Mouse (Mus musculus): ENCODE measurements at regions not wholly inside any gene's neighbourhood (a gene's known extent, or its start where the extent isn't known, plus 50 kb on each side); places are given as distances from the start of the nearest gene placed in this dataset.

GRCm38 (mm10) chr15:52564078-52564477 lies 1320.6 kb upstream of the Gm7489 start:
- H3K27ac ChIP-seq (ENCODE audit: low read depth, low read length), result no peak overlapping the region
- H3K27me3 ChIP-seq (replicated peaks; ENCODE audit: control insufficient read depth, insufficient read depth, low read length), result no peaks in the 10 kb centered on the region
- WGBS, result 83% methylated on average over 1 of the region's 1 CpGs
- no peak for TF ChIP-seq CTCF (IDR thresholded peaks at IDR 0.05; ENCODE audit: low read depth)
- no peaks in the 10 kb centered on the region for H3K4me1 ChIP-seq (replicated peaks; ENCODE audit: control insufficient read depth, insufficient read depth, low read length)
- no peak overlapping the region for H3K4me3 ChIP-seq (ENCODE audit: low read depth, low read length)
- H3K36me3 ChIP-seq (ENCODE audit: control insufficient read depth, insufficient read depth), result no peaks in the 10 kb centered on the region
- no peak overlapping the region for H3K9ac ChIP-seq (ENCODE audit: low read depth, low read length)
- no peak for ATAC-seq
- H3K4me2 ChIP-seq (replicated peaks; ENCODE audit: low read depth), result no peak overlapping the region
- H3K9me3 ChIP-seq (ENCODE audit: control insufficient read depth), result no peaks in the 10 kb centered on the region

- Histone ChIP-seq H3K36me3 (ENCODE audit: control insufficient read depth, insufficient read depth) (no peaks in the 10 kb centered on the region), H3K4me1 (replicated peaks; ENCODE audit: control insufficient read depth, insufficient read depth, low read length) (no peaks in the 10 kb centered on the region), H3K4me2 (replicated peaks; ENCODE audit: low read depth) (no peak overlapping the region), H3K9me3 (ENCODE audit: control insufficient read depth) (no peaks in the 10 kb centered on the region), H3K9ac (ENCODE audit: low read depth, low read length) (no peak overlapping the region), H3K4me3 (ENCODE audit: low read depth, low read length) (no peak overlapping the region), H3K27me3 (replicated peaks; ENCODE audit: control insufficient read depth, insufficient read depth, low read length) (no peaks in the 10 kb centered on the region), H3K27ac (ENCODE audit: low read depth, low read length) (no peak overlapping the region)
- 81% methylated on average over 5 of the region's 5 CpGs for WGBS
- no peak for TF ChIP-seq CTCF (IDR thresholded peaks at IDR 0.05; ENCODE audit: low read depth)
- no peak for ATAC-seq
These were observed 1319.3 kb upstream of the Gm7489 start for GRCm38 (mm10) chr15:52565449-52565851.

- H3K4me1 ChIP-seq (replicated peaks; ENCODE audit: control insufficient read depth, insufficient read depth, low read length), result no peaks in the 10 kb centered on the region
- H3K4me3 ChIP-seq (ENCODE audit: low read depth, low read length), result no peak overlapping the region
- no peak overlapping the region for H3K9ac ChIP-seq (ENCODE audit: low read depth, low read length)
- no peak for TF ChIP-seq CTCF (IDR thresholded peaks at IDR 0.05; ENCODE audit: low read depth)
- no peaks in the 10 kb centered on the region for H3K9me3 ChIP-seq (ENCODE audit: control insufficient read depth)
- H3K36me3 ChIP-seq (ENCODE audit: control insufficient read depth, insufficient read depth), result no peaks in the 10 kb centered on the region
- ATAC-seq, result no peak
- H3K4me2 ChIP-seq (replicated peaks; ENCODE audit: low read depth), result no peak overlapping the region
- no peak overlapping the region for H3K27ac ChIP-seq (ENCODE audit: low read depth, low read length)
- H3K27me3 ChIP-seq (replicated peaks; ENCODE audit: control insufficient read depth, insufficient read depth, low read length), result no peaks in the 10 kb centered on the region
- WGBS, result 98% methylated on average over 1 of the region's 1 CpGs
These were observed 1314.5 kb upstream of the Gm7489 start for GRCm38 (mm10) chr15:52570256-52570655.

GRCm38 (mm10) chr15:52577614-52578013 lies 1307.1 kb upstream of the Gm7489 start:
- WGBS, result 94% methylated on average over 2 of the region's 2 CpGs
- Histone ChIP-seq H3K9me3 (ENCODE audit: control insufficient read depth) (no peaks in the 10 kb centered on the region), H3K27ac (ENCODE audit: low read depth, low read length) (no peak overlapping the region), H3K4me1 (replicated peaks; ENCODE audit: control insufficient read depth, insufficient read depth, low read length) (no peaks in the 10 kb centered on the region), H3K4me3 (ENCODE audit: low read depth, low read length) (no peak overlapping the region), H3K9ac (ENCODE audit: low read depth, low read length) (no peak overlapping the region), H3K27me3 (replicated peaks; ENCODE audit: control insufficient read depth, insufficient read depth, low read length) (no peaks in the 10 kb centered on the region), H3K36me3 (ENCODE audit: control insufficient read depth, insufficient read depth) (no peaks in the 10 kb centered on the region), H3K4me2 (replicated peaks; ENCODE audit: low read depth) (no peak overlapping the region)
- no peak for ATAC-seq
- TF ChIP-seq CTCF (IDR thresholded peaks at IDR 0.05; ENCODE audit: low read depth), result no peak

GRCm38 (mm10) chr15:52589391-52589790 lies 1295.3 kb upstream of the Gm7489 start:
- no peaks in the 10 kb centered on the region for H3K27me3 ChIP-seq (replicated peaks; ENCODE audit: control insufficient read depth, insufficient read depth, low read length)
- H3K9ac ChIP-seq (ENCODE audit: low read depth, low read length), result no peak overlapping the region
- no peak for TF ChIP-seq CTCF (IDR thresholded peaks at IDR 0.05; ENCODE audit: low read depth)
- H3K9me3 ChIP-seq (ENCODE audit: control insufficient read depth), result no peaks in the 10 kb centered on the region
- 34% methylated on average over 4 of the region's 4 CpGs for WGBS
- no peak overlapping the region for H3K27ac ChIP-seq (ENCODE audit: low read depth, low read length)
- ATAC-seq, result no peak
- H3K4me1 ChIP-seq (replicated peaks; ENCODE audit: control insufficient read depth, insufficient read depth, low read length), result no peaks in the 10 kb centered on the region
- H3K36me3 ChIP-seq (ENCODE audit: control insufficient read depth, insufficient read depth), result no peaks in the 10 kb centered on the region
- no peak overlapping the region for H3K4me2 ChIP-seq (replicated peaks; ENCODE audit: low read depth)
- no peak overlapping the region for H3K4me3 ChIP-seq (ENCODE audit: low read depth, low read length)

GRCm38 (mm10) chr15:52599511-52599910 lies 1285.2 kb upstream of the Gm7489 start:
- H3K4me3 ChIP-seq (ENCODE audit: low read depth, low read length), result no peak overlapping the region
- no peak overlapping the region for H3K4me2 ChIP-seq (replicated peaks; ENCODE audit: low read depth)
- no peak overlapping the region for H3K9ac ChIP-seq (ENCODE audit: low read depth, low read length)
- TF ChIP-seq CTCF (IDR thresholded peaks at IDR 0.05; ENCODE audit: low read depth), result no peak
- no peak overlapping the region for H3K27ac ChIP-seq (ENCODE audit: low read depth, low read length)
- H3K4me1 ChIP-seq (replicated peaks; ENCODE audit: control insufficient read depth, insufficient read depth, low read length), result no peaks in the 10 kb centered on the region
- H3K9me3 ChIP-seq (ENCODE audit: control insufficient read depth), result no peaks in the 10 kb centered on the region
- no peak for ATAC-seq
- no peaks in the 10 kb centered on the region for H3K36me3 ChIP-seq (ENCODE audit: control insufficient read depth, insufficient read depth)
- H3K27me3 ChIP-seq (replicated peaks; ENCODE audit: control insufficient read depth, insufficient read depth, low read length), result no peaks in the 10 kb centered on the region

- ATAC-seq, result no peak
- no peak overlapping the region for H3K9ac ChIP-seq (ENCODE audit: low read depth, low read length)
- H3K4me2 ChIP-seq (replicated peaks; ENCODE audit: low read depth), result no peak overlapping the region
- TF ChIP-seq CTCF (IDR thresholded peaks at IDR 0.05; ENCODE audit: low read depth), result no peak
- no peaks in the 10 kb centered on the region for H3K9me3 ChIP-seq (ENCODE audit: control insufficient read depth)
- H3K27ac ChIP-seq (ENCODE audit: low read depth, low read length), result no peak overlapping the region
- no peaks in the 10 kb centered on the region for H3K4me1 ChIP-seq (replicated peaks; ENCODE audit: control insufficient read depth, insufficient read depth, low read length)
- H3K27me3 ChIP-seq (replicated peaks; ENCODE audit: control insufficient read depth, insufficient read depth, low read length), result no peaks in the 10 kb centered on the region
- no peaks in the 10 kb centered on the region for H3K36me3 ChIP-seq (ENCODE audit: control insufficient read depth, insufficient read depth)
- H3K4me3 ChIP-seq (ENCODE audit: low read depth, low read length), result no peak overlapping the region
- WGBS, result 58% methylated on average over 2 of the region's 2 CpGs
These were observed 1284.7 kb upstream of the Gm7489 start for GRCm38 (mm10) chr15:52599957-52600356.
